Mouse (Mus musculus): ENCODE measurements around the gene Tff1. TPM values are rescaled to one million over a fixed set of nuclear protein-coding genes. Genes with fewer than 3 reads are reported as not detected.

Tff1 gene
- total and polyA plus RNA-seq, 2 experiments from 2014 or later: not detected

DNA sequence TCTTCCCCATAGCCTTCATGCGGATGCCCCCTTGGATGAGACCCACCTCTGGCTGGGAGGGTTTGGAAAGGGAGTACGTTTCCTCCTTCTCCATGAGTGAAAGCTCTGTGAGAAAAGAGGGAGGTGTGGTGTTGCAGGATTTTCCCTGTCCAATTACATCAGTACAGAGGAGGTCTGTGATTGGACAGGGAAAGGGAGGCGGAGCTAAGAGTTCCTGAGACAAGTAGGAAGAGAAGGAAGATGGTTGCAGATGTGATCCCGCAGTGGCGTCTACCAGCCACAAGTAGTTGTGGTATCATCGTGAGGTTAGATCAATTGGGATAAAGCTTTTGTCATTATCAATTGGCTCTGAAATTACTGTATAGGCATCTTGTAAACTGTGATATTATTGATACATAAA lies 7.2 kb downstream of the Tff1 start:
- WGBS: 82% methylated on average over 6 of the region's 6 CpGs
- H3K9me3 ChIP-seq (ENCODE audit: low read length): no peaks in the 10 kb centered on the region
- no peak for TF ChIP-seq CTCF (IDR thresholded peaks at IDR 0.05; ENCODE audit: low read depth)
- H3K27me3 ChIP-seq (ENCODE audit: insufficient read depth, low read length): no peaks in the 10 kb centered on the region
- no peak for ATAC-seq
- H3K27ac ChIP-seq (ENCODE audit: low read depth, low read length): no peak overlapping the region
- no peak for DNase-seq
- H3K4me2 ChIP-seq (ENCODE audit: low read depth): no peak overlapping the region
- H3K4me1 ChIP-seq (ENCODE audit: insufficient read depth): no peaks in the 10 kb centered on the region
- H3K36me3 ChIP-seq (ENCODE audit: insufficient read depth): no peaks in the 10 kb centered on the region
- H3K4me3 ChIP-seq (ENCODE audit: low read depth, low read length): no peak overlapping the region
- H3K9ac ChIP-seq: no peak overlapping the region

DNA sequence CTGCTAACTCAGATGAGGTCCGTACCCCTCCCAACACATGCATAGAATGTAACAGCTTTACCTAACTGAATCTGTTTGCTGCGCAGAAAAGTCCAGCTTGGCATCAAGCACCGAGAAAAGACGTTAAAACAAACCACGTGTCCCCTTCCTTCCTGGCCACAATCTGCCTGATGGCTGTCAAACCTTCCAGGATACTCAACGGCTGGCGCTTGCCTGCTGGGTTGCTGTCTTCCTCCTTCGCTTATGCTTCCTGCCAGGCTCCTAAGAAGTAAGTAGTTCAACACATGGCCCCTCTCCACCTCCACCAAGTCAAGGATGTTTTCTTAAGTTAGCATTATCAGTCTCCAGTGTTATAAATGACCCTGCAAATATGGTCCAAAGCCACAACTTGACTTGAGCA lies 11.3 kb downstream of the Tff1 start:
- DNase-seq: no peak
- TF ChIP-seq CTCF (IDR thresholded peaks at IDR 0.05; ENCODE audit: low read depth): no peak
- no peak overlapping the region for H3K4me2 ChIP-seq (ENCODE audit: low read depth)
- no peaks in the 10 kb centered on the region for H3K4me1 ChIP-seq (ENCODE audit: insufficient read depth)
- 72% methylated on average over 8 of the region's 8 CpGs for WGBS
- no peaks in the 10 kb centered on the region for H3K9me3 ChIP-seq (ENCODE audit: low read length)
- no peak overlapping the region for H3K4me3 ChIP-seq (ENCODE audit: low read depth, low read length)
- H3K27me3 ChIP-seq (ENCODE audit: insufficient read depth, low read length): no peaks in the 10 kb centered on the region
- H3K9ac ChIP-seq: no peak overlapping the region
- H3K36me3 ChIP-seq (ENCODE audit: insufficient read depth): no peaks in the 10 kb centered on the region
- H3K27ac ChIP-seq (ENCODE audit: low read depth, low read length): no peak overlapping the region
- ATAC-seq: no peak

DNA sequence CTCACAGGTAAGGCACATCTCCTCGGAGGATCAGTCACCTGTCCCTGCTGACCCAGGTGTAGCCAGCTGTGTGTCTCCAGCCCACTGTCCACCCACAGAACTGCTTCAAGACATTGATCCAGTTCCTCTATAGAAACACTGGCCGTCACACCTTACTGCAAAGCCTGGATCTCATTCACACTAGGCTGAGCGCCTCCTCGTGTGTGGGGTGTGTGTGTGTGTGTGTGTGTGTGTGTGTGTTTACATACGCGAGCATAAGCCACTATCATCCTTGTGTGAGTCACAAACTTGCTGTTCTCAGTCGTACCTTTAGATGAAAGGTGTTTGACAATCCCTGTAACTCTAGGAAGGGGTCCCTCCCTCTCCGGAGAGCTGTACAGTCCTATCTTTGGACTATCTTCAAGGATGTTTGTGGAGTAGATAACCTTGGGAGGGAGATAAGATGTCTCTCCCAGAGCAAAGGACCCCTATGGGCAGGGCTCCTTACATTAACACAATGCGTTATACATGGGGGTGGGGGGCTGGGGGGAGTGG lies 12.0 kb downstream of the Tff1 start:
- ATAC-seq: no peak
- Histone ChIP-seq H3K27me3 (ENCODE audit: insufficient read depth, low read length) (no peaks in the 10 kb centered on the region), H3K9me3 (ENCODE audit: low read length) (no peaks in the 10 kb centered on the region), H3K4me3 (ENCODE audit: low read depth, low read length) (no peak overlapping the region), H3K4me2 (ENCODE audit: low read depth) (no peak overlapping the region), H3K27ac (ENCODE audit: low read depth, low read length) (no peak overlapping the region), H3K9ac (no peak overlapping the region), H3K36me3 (ENCODE audit: insufficient read depth) (no peaks in the 10 kb centered on the region), H3K4me1 (ENCODE audit: insufficient read depth) (no peaks in the 10 kb centered on the region)
- TF ChIP-seq CTCF (IDR thresholded peaks at IDR 0.05; ENCODE audit: low read depth): no peak
- DNase-seq: no peak
- 84% methylated on average over 9 of the region's 9 CpGs for WGBS

DNA sequence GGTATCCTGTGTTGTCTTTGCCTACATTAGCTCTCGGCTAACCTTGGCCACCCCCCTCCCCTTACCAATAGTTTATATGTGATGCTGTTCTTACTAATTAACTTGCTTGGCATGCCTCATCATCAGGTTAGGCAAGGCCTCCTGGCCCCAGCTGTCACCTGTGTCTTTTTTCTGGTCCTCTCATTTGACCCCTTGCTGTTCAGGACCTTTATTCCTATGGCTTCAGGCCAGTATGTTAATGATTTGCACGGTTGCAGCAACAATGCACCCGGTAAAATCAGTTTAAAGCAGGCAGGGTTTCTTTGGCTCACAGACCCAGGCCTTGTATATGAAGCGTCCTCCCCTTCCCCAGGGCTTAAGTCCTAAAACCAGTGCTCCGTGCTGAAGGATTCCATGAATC lies 12.6 kb downstream of the Tff1 start:
- no peak for TF ChIP-seq CTCF (IDR thresholded peaks at IDR 0.05; ENCODE audit: low read depth)
- Histone ChIP-seq H3K9me3 (ENCODE audit: low read length) (no peaks in the 10 kb centered on the region), H3K27ac (ENCODE audit: low read depth, low read length) (no peak overlapping the region), H3K27me3 (ENCODE audit: insufficient read depth, low read length) (no peaks in the 10 kb centered on the region), H3K36me3 (ENCODE audit: insufficient read depth) (no peaks in the 10 kb centered on the region), H3K9ac (no peak overlapping the region), H3K4me3 (ENCODE audit: low read depth, low read length) (no peak overlapping the region), H3K4me2 (ENCODE audit: low read depth) (no peak overlapping the region), H3K4me1 (ENCODE audit: insufficient read depth) (no peaks in the 10 kb centered on the region)
- no peak for ATAC-seq
- DNase-seq: no peak
- WGBS: 34% methylated on average over 5 of the region's 5 CpGs

DNA sequence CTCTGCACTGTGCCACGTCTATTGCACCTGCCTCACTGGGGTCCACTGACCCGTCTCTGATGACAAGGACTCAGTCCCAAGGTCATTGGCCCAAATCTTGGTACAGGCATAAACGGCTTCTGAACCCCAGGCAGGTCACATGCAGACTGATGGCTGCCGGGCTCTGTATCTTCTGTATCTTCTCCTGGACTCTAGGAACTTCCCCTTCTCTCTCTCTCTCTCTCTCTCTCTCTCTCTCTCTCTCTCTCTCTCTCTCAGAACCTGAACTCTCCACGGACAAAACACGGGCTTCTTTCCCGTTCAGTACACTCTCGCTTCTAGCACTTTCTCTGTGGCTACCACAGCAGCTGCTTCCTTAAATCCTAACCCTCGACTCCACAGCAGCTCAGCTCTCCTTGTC lies 19.1 kb downstream of the Tff1 start:
- H3K9me3 ChIP-seq (ENCODE audit: low read length): no peaks in the 10 kb centered on the region
- WGBS: 84% methylated on average over 9 of the region's 9 CpGs
- ATAC-seq: no peak
- TF ChIP-seq CTCF (IDR thresholded peaks at IDR 0.05; ENCODE audit: low read depth): no peak
- H3K4me1 ChIP-seq (ENCODE audit: insufficient read depth): no peaks in the 10 kb centered on the region
- no peak for DNase-seq
- no peaks in the 10 kb centered on the region for H3K27me3 ChIP-seq (ENCODE audit: insufficient read depth, low read length)
- H3K9ac ChIP-seq: no peak overlapping the region
- no peak overlapping the region for H3K4me3 ChIP-seq (ENCODE audit: low read depth, low read length)
- H3K36me3 ChIP-seq (ENCODE audit: insufficient read depth): no peaks in the 10 kb centered on the region
- no peak overlapping the region for H3K4me2 ChIP-seq (ENCODE audit: low read depth)
- H3K27ac ChIP-seq (ENCODE audit: low read depth, low read length): no peak overlapping the region

DNA sequence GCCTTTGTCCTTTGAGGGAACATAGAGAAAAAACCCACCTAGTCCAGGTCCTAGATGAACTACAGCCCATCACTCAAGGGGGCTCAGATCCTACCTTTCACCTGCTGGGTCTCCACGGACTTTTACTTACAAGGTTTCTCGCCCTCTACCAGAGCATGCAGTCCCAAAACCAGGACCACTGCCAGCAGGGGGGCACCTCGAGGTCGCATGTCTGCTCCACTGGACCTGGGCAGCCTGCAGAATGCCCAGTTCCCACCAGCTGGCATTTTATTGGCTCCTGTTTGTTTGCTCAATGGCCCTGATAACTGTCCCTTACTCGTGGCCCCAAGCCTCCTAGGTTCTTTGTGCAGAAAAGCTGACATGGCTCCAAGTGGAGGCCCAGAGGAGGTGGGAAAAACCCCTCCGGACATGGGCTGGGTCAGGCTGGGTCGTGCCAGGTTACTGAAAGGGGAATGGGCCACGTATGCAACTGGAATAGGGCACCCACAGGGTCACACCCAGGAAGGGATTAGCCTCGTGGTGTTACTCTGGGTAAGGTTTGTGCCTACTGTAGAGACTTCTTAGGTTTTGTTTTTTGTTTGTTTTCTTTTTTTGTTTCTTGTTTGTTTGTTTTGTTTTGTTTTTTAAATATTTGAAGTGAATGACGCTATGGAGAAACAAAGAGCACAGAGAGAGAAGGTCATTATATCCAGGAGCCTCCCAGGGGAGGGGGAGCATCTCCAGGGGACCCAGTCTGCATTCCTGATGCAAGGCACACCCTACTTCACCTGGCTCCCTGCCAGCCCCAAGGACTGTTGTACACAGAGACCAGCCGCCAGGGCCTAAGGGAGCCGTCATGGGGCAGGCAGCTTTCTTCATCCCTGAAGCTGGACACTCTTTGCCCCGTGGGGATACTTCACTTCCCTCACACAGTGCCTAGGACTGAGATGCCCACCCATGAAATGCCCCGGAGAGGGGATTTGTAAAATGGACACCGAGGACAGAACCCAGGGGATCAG lies 20.7 kb downstream of the Tff1 start, which contains the start of gene Tff2:
Gene Tff2, minus strand, starts transcription at position 243 of the 998 bp plus-strand sequence.
- no peak for TF ChIP-seq CTCF (IDR thresholded peaks at IDR 0.05; ENCODE audit: low read depth)
- no peak within 1 kb of the TSS for H3K4me2 ChIP-seq (ENCODE audit: low read depth)
- ATAC-seq (no peak), DNase-seq (no peak)
- 55% methylated on average over 15 of the region's 15 CpGs for WGBS
- no peaks in the 10 kb centered on the region for H3K4me1 ChIP-seq (ENCODE audit: insufficient read depth)
- no peaks in the 10 kb centered on the region for H3K27me3 ChIP-seq (ENCODE audit: insufficient read depth, low read length)
- no peak within 1 kb of the TSS for H3K27ac ChIP-seq (ENCODE audit: low read depth, low read length)
- no peak within 1 kb of the TSS for H3K9ac ChIP-seq
- H3K9me3 ChIP-seq (ENCODE audit: low read length): no peaks in the 10 kb centered on the region
- H3K36me3 ChIP-seq (ENCODE audit: insufficient read depth): no peaks in the 10 kb centered on the region
- no peak within 1 kb of the TSS for H3K4me3 ChIP-seq (ENCODE audit: low read depth, low read length)

DNA sequence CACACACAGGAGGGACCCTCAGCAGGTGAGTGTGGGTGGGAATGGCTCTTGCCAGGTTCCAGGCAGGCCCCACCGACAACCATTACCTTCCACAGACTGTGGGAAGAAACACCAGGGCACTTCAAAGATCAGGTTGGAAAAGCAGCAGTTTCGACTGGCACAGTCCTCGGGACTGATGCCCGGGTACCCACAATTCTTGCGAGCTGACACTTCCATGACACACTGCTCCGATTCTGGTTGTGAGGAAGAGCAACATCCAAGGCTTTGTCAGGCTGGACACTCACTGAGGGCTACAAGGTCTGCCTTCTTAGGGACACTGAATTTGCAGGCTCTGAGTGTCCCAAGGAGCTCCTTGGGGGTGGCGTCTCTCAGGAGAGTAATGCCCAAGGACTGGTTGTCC lies 23.0 kb downstream of the Tff1 start:
- no peaks in the 10 kb centered on the region for H3K27me3 ChIP-seq (ENCODE audit: insufficient read depth, low read length)
- H3K4me1 ChIP-seq (ENCODE audit: insufficient read depth): no peaks in the 10 kb centered on the region
- H3K36me3 ChIP-seq (ENCODE audit: insufficient read depth): no peaks in the 10 kb centered on the region
- WGBS: 92% methylated on average over 7 of the region's 7 CpGs
- H3K4me2 ChIP-seq (ENCODE audit: low read depth): no peak overlapping the region
- ATAC-seq (no peak), DNase-seq (no peak)
- no peak overlapping the region for H3K9ac ChIP-seq
- no peak overlapping the region for H3K4me3 ChIP-seq (ENCODE audit: low read depth, low read length)
- TF ChIP-seq CTCF (IDR thresholded peaks at IDR 0.05; ENCODE audit: low read depth): no peak
- no peaks in the 10 kb centered on the region for H3K9me3 ChIP-seq (ENCODE audit: low read length)
- no peak overlapping the region for H3K27ac ChIP-seq (ENCODE audit: low read depth, low read length)
